Mouse (Mus musculus): Measurements from ENCODE around the gene Orc5. TPM values are rescaled to one million over a fixed set of nuclear protein-coding genes. Genes with fewer than 3 reads are reported as not detected.

The Orc5 gene
- polyA plus RNA-seq, 2 experiments = 12.8 to 55.8 TPM

DNA sequence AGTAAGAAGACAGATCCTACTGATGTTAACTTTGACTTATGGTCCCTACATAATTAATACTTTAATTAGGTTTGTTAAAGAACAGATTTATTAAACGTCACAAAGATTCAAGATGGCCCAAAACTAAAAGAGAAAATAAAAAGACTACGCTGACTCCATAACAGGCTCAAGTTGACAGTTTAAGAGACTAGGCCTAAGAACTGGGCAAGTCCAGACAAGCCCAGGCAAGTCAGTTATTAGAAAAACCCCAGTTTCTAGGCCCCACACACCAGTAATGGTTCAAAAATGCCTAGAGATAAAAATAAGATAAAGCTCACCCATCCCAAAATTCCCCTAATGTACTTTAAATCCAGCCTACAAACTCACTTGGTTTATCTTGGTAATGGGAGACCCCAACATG lies 7.6 kb downstream of the Orc5 start:
- DNase-seq (ENCODE audit: low read depth in 3 of 3, low spot score in 3 of 3) (no peak), ATAC-seq (ENCODE audit: insufficient read depth) (no peak)
- Histone ChIP-seq H3K4me1 (replicated peaks; ENCODE audit: control insufficient read depth in 2 of 2, insufficient read depth in 2 of 2, low read length in 1 of 2) (peaks cover 31 to 32% of the 10 kb centered on the region in 2 experiments), H3K36me3 (replicated peaks; ENCODE audit: control insufficient read depth, insufficient read depth, low read depth) (peaks cover 66% of the 10 kb centered on the region), H3K27ac (no peak overlapping the region), H3K4me2 (ENCODE audit: low read depth) (no peak overlapping the region; the same call in 1 of the 2 replicates), H3K4me3 (ENCODE audit: insufficient read depth in 1 of 2, low read depth in 2 of 2, low read length in 2 of 2) (no peak overlapping the region), H3K27me3 (ENCODE audit: control insufficient read depth, insufficient read depth, low read length) (no peaks in the 10 kb centered on the region), H3K9ac (replicated peaks) (no peak overlapping the region), H3K9me3 (ENCODE audit: control insufficient read depth, low read length) (no peaks in the 10 kb centered on the region)
- WGBS (ENCODE audit: insufficient replicate concordance) = 84% methylated on average over 2 of the region's 2 CpGs
- TF ChIP-seq CTCF (IDR thresholded peaks at IDR 0.05; ENCODE audit: low read depth) (no peak), EP300 (IDR thresholded peaks at IDR 0.05; ENCODE audit: low read depth) (no peak)

GRCm38 (mm10) chr5:22538996-22539600 lies 11.1 kb downstream of the Orc5 start:
- ATAC-seq (ENCODE audit: insufficient read depth) = no peak
- Histone ChIP-seq H3K9me3 (ENCODE audit: control insufficient read depth, low read length) (no peaks in the 10 kb centered on the region), H3K9ac (replicated peaks) (no peak overlapping the region), H3K4me3 (ENCODE audit: insufficient read depth in 1 of 2, low read depth in 2 of 2, low read length in 2 of 2) (no peak overlapping the region), H3K4me2 (ENCODE audit: low read depth) (no peak overlapping the region), H3K27me3 (ENCODE audit: control insufficient read depth, insufficient read depth, low read length) (no peaks in the 10 kb centered on the region), H3K36me3 (replicated peaks; ENCODE audit: control insufficient read depth, insufficient read depth, low read depth) (peaks cover 62% of the 10 kb centered on the region), H3K27ac (no peak overlapping the region), H3K4me1 (replicated peaks; ENCODE audit: control insufficient read depth in 2 of 2, insufficient read depth in 2 of 2, low read length in 1 of 2) (peaks cover 5 to 6% of the 10 kb centered on the region in 2 experiments)
- WGBS (ENCODE audit: insufficient replicate concordance) = 82% methylated on average over 7 of the region's 7 CpGs
- no peak for DNase-seq (ENCODE audit: low read depth in 3 of 3, low spot score in 3 of 3)
- no peak for TF ChIP-seq EP300 (IDR thresholded peaks at IDR 0.05; ENCODE audit: low read depth)

GRCm38 (mm10) chr5:22536695-22537094 lies 13.5 kb downstream of the Orc5 start:
- Histone ChIP-seq H3K9me3 (ENCODE audit: control insufficient read depth, low read length) (no peaks in the 10 kb centered on the region), H3K4me1 (replicated peaks; ENCODE audit: control insufficient read depth in 2 of 2, insufficient read depth in 2 of 2, low read length in 1 of 2) (peaks cover 0 to under 1% of the 10 kb centered on the region in 2 experiments; a peak in 1 of 4 replicates), H3K9ac (replicated peaks) (no peak overlapping the region), H3K4me3 (ENCODE audit: insufficient read depth in 1 of 2, low read depth in 2 of 2, low read length in 2 of 2) (no peak overlapping the region), H3K4me2 (ENCODE audit: low read depth) (no peak overlapping the region), H3K27ac (no peak overlapping the region), H3K27me3 (ENCODE audit: control insufficient read depth, insufficient read depth, low read length) (no peaks in the 10 kb centered on the region), H3K36me3 (replicated peaks; ENCODE audit: control insufficient read depth, insufficient read depth, low read depth) (peaks cover 58% of the 10 kb centered on the region)
- no peak for TF ChIP-seq EP300 (IDR thresholded peaks at IDR 0.05; ENCODE audit: low read depth)
- WGBS (ENCODE audit: insufficient replicate concordance) = 65% methylated on average over 1 of the region's 1 CpGs
- ATAC-seq (ENCODE audit: insufficient read depth) = no peak
- no peak for DNase-seq (ENCODE audit: low read depth in 3 of 3, low spot score in 3 of 3)

DNA sequence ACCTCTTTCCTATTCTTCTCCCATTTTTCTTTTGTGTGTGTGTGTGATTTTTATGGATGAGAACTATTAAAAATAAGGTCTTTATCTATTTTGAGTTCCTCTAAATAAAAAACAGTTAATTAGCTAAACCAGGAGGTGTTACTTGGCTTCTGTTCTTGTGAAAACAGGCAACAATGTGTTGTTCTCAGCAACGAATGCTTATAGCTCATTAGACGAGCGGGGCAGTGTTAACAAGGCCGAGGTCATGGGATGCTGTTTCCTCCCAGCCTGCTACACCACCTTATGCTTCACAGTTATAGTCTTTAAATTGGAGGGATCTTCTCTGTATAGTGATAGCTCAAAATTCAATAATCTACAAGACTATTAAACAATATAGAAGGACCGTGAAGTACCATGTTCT lies 17.7 kb downstream of the Orc5 start:
- H3K4me2 ChIP-seq (ENCODE audit: low read depth) = no peak overlapping the region
- DNase-seq (ENCODE audit: low read depth in 3 of 3, low spot score in 3 of 3) = no peak
- no peak for TF ChIP-seq CTCF (IDR thresholded peaks at IDR 0.05; ENCODE audit: low read depth)
- TF ChIP-seq EP300 (IDR thresholded peaks at IDR 0.05; ENCODE audit: low read depth) = no peak
- no peaks in the 10 kb centered on the region for H3K9me3 ChIP-seq (ENCODE audit: control insufficient read depth, low read length)
- no peak overlapping the region for H3K9ac ChIP-seq (replicated peaks)
- H3K36me3 ChIP-seq (replicated peaks; ENCODE audit: control insufficient read depth, insufficient read depth, low read depth) = peaks cover 57% of the 10 kb centered on the region
- H3K4me1 ChIP-seq (replicated peaks; ENCODE audit: control insufficient read depth in 2 of 2, insufficient read depth in 2 of 2, low read length in 1 of 2) = no peaks in the 10 kb centered on the region
- WGBS (ENCODE audit: insufficient replicate concordance) = 86% methylated on average over 5 of the region's 5 CpGs
- no peaks in the 10 kb centered on the region for H3K27me3 ChIP-seq (ENCODE audit: control insufficient read depth, insufficient read depth, low read length)
- no peak overlapping the region for H3K27ac ChIP-seq
- no peak overlapping the region for H3K4me3 ChIP-seq (ENCODE audit: insufficient read depth in 1 of 2, low read depth in 2 of 2, low read length in 2 of 2)
- no peak for ATAC-seq (ENCODE audit: insufficient read depth)

- H3K4me1 ChIP-seq (replicated peaks; ENCODE audit: control insufficient read depth in 2 of 2, insufficient read depth in 2 of 2, low read length in 1 of 2) = no peaks in the 10 kb centered on the region
These were observed 27.6 kb downstream of the Orc5 start for GRCm38 (mm10) chr5:22522612-22523011.

More at GRCm38 (mm10) chr5:22522612-22523011, 27.6 kb downstream of the Orc5 start:
- Histone ChIP-seq H3K9ac (replicated peaks) (no peak overlapping the region), H3K9me3 (ENCODE audit: control insufficient read depth, low read length) (no peaks in the 10 kb centered on the region), H3K4me2 (ENCODE audit: low read depth) (no peak overlapping the region), H3K27ac (no peak overlapping the region), H3K36me3 (replicated peaks; ENCODE audit: control insufficient read depth, insufficient read depth, low read depth) (peaks cover 59% of the 10 kb centered on the region), H3K27me3 (ENCODE audit: control insufficient read depth, insufficient read depth, low read length) (no peaks in the 10 kb centered on the region), H3K4me3 (ENCODE audit: insufficient read depth in 1 of 2, low read depth in 2 of 2, low read length in 2 of 2) (no peak overlapping the region)
- ATAC-seq (ENCODE audit: insufficient read depth) = no peak
- no peak for DNase-seq (ENCODE audit: low read depth in 3 of 3, low spot score in 3 of 3)
- 86% methylated on average over 4 of the region's 4 CpGs for WGBS (ENCODE audit: insufficient replicate concordance)
- TF ChIP-seq EP300 (IDR thresholded peaks at IDR 0.05; ENCODE audit: low read depth) (no peak), CTCF (IDR thresholded peaks at IDR 0.05; ENCODE audit: low read depth) (no peak)
